Mouse (Mus musculus): ENCODE results near the gene Olfr410. TPM values are rescaled to one million over a fixed set of nuclear protein-coding genes. Genes with fewer than 3 reads are reported as not detected.

Gene Olfr410
- polyA plus RNA-seq, 1 experiment from 2014 or later: not detected

DNA sequence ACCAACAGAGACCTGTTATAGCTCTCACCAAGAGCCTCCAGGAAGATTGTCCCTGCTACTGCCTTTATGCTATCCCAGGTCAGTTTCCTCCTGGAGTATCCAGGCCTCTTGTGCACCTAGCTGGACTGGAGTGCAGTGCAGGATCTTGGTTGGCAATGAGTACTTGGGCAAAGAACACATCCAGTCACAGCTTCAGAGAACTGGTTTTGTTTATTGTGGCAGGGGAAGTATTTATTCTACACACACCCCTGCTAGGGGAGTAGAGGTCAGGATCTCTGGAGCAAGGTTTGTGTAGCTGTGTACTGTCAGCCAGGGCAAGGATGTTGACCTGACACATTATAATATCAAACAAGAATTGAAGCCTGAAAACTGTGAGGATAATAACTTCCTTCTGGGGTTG is 9.1 kb downstream of the Olfr410 start:
- no peak overlapping the region for H3K4me2 ChIP-seq (ENCODE audit: low read depth, low read length, severe bottlenecking)
- ATAC-seq (replicated peaks; ENCODE audit: low FRiP score) (no peak), DNase-seq (ENCODE audit: low spot score) (no peak)
- H3K27ac ChIP-seq (ENCODE audit: low read depth, low read length): no peak overlapping the region
- no peak overlapping the region for H3K9ac ChIP-seq (ENCODE audit: low read length)
- no peaks in the 10 kb centered on the region for H3K36me3 ChIP-seq (ENCODE audit: control insufficient read depth, insufficient read depth, low read length)
- no peaks in the 10 kb centered on the region for H3K27me3 ChIP-seq (ENCODE audit: control insufficient read depth, insufficient read depth, low read length)
- H3K4me3 ChIP-seq (ENCODE audit: low read depth, low read length): no peak overlapping the region
- no peaks in the 10 kb centered on the region for H3K9me3 ChIP-seq (ENCODE audit: control insufficient read depth, low read length)
- no peaks in the 10 kb centered on the region for H3K4me1 ChIP-seq (replicated peaks; ENCODE audit: control insufficient read depth, insufficient read depth, low read length)

DNA sequence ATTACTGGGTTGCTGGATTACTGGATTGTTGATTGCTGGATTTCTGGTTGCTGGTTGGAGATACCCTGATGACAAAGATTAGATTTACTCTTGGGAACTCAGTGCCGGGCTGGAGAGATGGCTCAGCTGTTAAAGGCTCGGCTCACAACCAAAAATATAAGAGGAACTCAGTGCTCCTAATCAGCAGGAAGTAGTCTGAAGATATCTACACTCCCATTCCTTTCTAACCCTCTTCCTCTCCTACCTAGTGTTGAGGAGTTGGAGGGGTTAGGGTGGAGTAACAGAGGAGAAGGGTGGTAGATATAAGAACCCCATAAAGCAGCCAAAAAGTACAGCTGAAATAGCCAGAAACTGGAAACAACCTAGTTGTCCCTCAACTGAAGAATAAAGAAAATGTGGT is 11.8 kb downstream of the Olfr410 start:
- DNase-seq (ENCODE audit: low spot score) (no peak), ATAC-seq (replicated peaks; ENCODE audit: low FRiP score) (no peak)
- Histone ChIP-seq H3K4me1 (replicated peaks; ENCODE audit: control insufficient read depth, insufficient read depth, low read length) (no peaks in the 10 kb centered on the region), H3K4me2 (ENCODE audit: low read depth, low read length, severe bottlenecking) (no peak overlapping the region), H3K27ac (ENCODE audit: low read depth, low read length) (no peak overlapping the region), H3K9me3 (ENCODE audit: control insufficient read depth, low read length) (no peaks in the 10 kb centered on the region), H3K27me3 (ENCODE audit: control insufficient read depth, insufficient read depth, low read length) (no peaks in the 10 kb centered on the region), H3K36me3 (ENCODE audit: control insufficient read depth, insufficient read depth, low read length) (no peaks in the 10 kb centered on the region), H3K9ac (ENCODE audit: low read length) (no peak overlapping the region), H3K4me3 (ENCODE audit: low read depth, low read length) (no peak overlapping the region)
- 81% methylated on average over 2 of the region's 2 CpGs for WGBS

DNA sequence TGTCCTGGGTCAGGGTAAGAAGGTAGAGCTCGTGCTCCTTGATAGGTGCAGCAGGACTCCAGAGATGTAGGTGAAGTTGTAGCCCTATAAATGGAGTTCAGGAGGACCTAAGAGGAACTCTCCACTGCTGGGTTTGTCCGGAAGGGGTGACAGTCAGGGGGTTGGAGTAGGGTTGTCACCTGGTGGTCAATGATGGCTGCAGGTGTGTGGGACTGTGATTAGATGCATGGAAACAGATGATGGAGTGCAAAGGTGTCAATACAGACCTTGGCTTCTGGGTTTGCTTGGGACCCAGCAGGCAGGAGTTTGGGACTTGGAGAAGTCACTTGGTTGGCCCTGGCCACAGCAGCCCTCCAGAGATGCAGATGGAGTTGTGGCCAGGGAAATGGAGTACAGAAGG is 50.6 kb downstream of the Olfr410 start:
- no peak overlapping the region for H3K4me3 ChIP-seq (ENCODE audit: low read depth, low read length)
- no peak for ATAC-seq (replicated peaks; ENCODE audit: low FRiP score)
- DNase-seq (ENCODE audit: low spot score): no peak
- H3K4me2 ChIP-seq (ENCODE audit: low read depth, low read length, severe bottlenecking): no peak overlapping the region
- H3K27me3 ChIP-seq (ENCODE audit: control insufficient read depth, insufficient read depth, low read length): no peaks in the 10 kb centered on the region
- H3K9ac ChIP-seq (ENCODE audit: low read length): no peak overlapping the region
- no peaks in the 10 kb centered on the region; the same call in 1 of the 2 replicates for H3K9me3 ChIP-seq (ENCODE audit: control insufficient read depth, low read length)
- 65% methylated on average over 2 of the region's 2 CpGs for WGBS
- H3K36me3 ChIP-seq (ENCODE audit: control insufficient read depth, insufficient read depth, low read length): no peaks in the 10 kb centered on the region
- no peak overlapping the region for H3K27ac ChIP-seq (ENCODE audit: low read depth, low read length)
- no peaks in the 10 kb centered on the region for H3K4me1 ChIP-seq (replicated peaks; ENCODE audit: control insufficient read depth, insufficient read depth, low read length)

DNA sequence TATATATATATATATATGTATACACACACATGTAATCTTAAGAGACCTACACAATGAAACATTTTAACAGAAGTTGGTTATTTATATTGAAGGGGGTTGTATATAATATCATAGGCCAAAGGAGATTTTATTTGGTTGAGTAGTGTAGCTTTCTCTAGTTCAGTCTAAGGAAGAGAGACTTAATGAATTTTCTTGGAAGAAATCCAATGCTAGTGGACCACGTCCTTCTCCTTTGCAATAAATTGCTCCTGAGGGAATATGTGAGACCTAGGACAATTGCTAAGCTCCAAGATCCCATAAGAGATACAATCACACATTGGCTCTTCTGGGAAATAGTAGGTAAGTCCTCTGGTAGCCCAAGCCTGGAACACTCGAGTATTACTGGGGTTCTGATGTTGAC is 54.4 kb downstream of the Olfr410 start, which contains the start of gene Olfr59:
Gene Olfr59, plus strand, starts transcription at position 301 of the 400 bp plus-strand sequence.
- no peaks in the 10 kb centered on the region for H3K36me3 ChIP-seq (ENCODE audit: control insufficient read depth, insufficient read depth, low read length)
- ATAC-seq (replicated peaks; ENCODE audit: low FRiP score) (no peak), DNase-seq (ENCODE audit: low spot score) (no peak)
- no peak within 1 kb of the TSS for H3K4me2 ChIP-seq (ENCODE audit: low read depth, low read length, severe bottlenecking)
- H3K9ac ChIP-seq (ENCODE audit: low read length): no peak within 1 kb of the TSS
- no peaks in the 10 kb centered on the region for H3K4me1 ChIP-seq (replicated peaks; ENCODE audit: control insufficient read depth, insufficient read depth, low read length)
- peaks cover 3% of the 10 kb centered on the region; the same call in 1 of the 2 replicates for H3K9me3 ChIP-seq (ENCODE audit: control insufficient read depth, low read length)
- H3K4me3 ChIP-seq (ENCODE audit: low read depth, low read length): no peak within 1 kb of the TSS
- WGBS: 71% methylated on average over 2 of the region's 2 CpGs
- no peak within 1 kb of the TSS for H3K27ac ChIP-seq (ENCODE audit: low read depth, low read length)
- no peaks in the 10 kb centered on the region for H3K27me3 ChIP-seq (ENCODE audit: control insufficient read depth, insufficient read depth, low read length)

Other genes starting within 250 kb of the Olfr410 start
- not detected in 2 replicates for gene Olfr401, start 224.3 kb downstream of the Olfr410 start, polyA plus RNA-seq (2014; fragmentation: Nextera tagmentation; extraction: Ambion mirVana)
- gene Olfr402, start 184.5 kb downstream of the Olfr410 start, polyA plus RNA-seq (2014; fragmentation: Nextera tagmentation; extraction: Ambion mirVana): not detected in 2 replicates
- gene Olfr403, start 151.8 kb downstream of the Olfr410 start, polyA plus RNA-seq (2014; fragmentation: Nextera tagmentation; extraction: Ambion mirVana): not detected in 2 replicates
- gene Olfr43, start 126.7 kb downstream of the Olfr410 start, polyA plus RNA-seq (2014; fragmentation: Nextera tagmentation; extraction: Ambion mirVana): not detected in 2 replicates
- not detected in 2 replicates for gene Olfr406, start 78.2 kb downstream of the Olfr410 start, polyA plus RNA-seq (2014; fragmentation: Nextera tagmentation; extraction: Ambion mirVana)
- gene Olfr59, start 54.3 kb downstream of the Olfr410 start, polyA plus RNA-seq (2014; fragmentation: Nextera tagmentation; extraction: Ambion mirVana): not detected in 2 replicates
- gene Olfr411, start 14.6 kb upstream of the Olfr410 start, polyA plus RNA-seq (2014; fragmentation: Nextera tagmentation; extraction: Ambion mirVana): not detected in 2 replicates
- not detected in 2 replicates for gene Olfr412, start 24.0 kb upstream of the Olfr410 start, polyA plus RNA-seq (2014; fragmentation: Nextera tagmentation; extraction: Ambion mirVana)